Mouse (Mus musculus) v-Abl transformed pro-B cells (cell line): ENCODE measurements at regions not wholly inside any gene's neighbourhood (a gene's known extent, or its start where the extent isn't known, plus 50 kb on each side); places are given as distances from the start of the nearest gene placed in this dataset.

Experiments used
- in situ Hi-C, 2 experiments: fragments of 400-800 bp; cut with MboI; formaldehyde crosslinking; loops; one replicate each; pipeline ENCODE4 v1.15.1; 2025; ENCODE audit not compliant: unreplicated experiment in 2 of 2

GRCm38 (mm10) chr2:115257391-115257790, 324.1 kb upstream of the BC052040 start:
- in situ Hi-C loops, result no loop called here

- in situ Hi-C loops, result no loop called here
These were observed 313.3 kb upstream of the BC052040 start for GRCm38 (mm10) chr2:115268247-115268646.

- in situ Hi-C loops, result no loop called here
These were observed 304.1 kb upstream of the BC052040 start for GRCm38 (mm10) chr2:115277421-115277820.

GRCm38 (mm10) chr2:115293020-115293419, 288.5 kb upstream of the BC052040 start:
- in situ Hi-C loops, result no loop called here

- in situ Hi-C loops, result no loop called here
These were observed 284.1 kb upstream of the BC052040 start for GRCm38 (mm10) chr2:115297463-115297862.

GRCm38 (mm10) chr2:115307248-115307647, 274.3 kb upstream of the BC052040 start:
- in situ Hi-C loops, result no loop called here

- in situ Hi-C loops, result no loop called here
These were observed 271.5 kb upstream of the BC052040 start for GRCm38 (mm10) chr2:115309856-115310631.

- in situ Hi-C loops, result no loop called here
These were observed 263.0 kb upstream of the BC052040 start for GRCm38 (mm10) chr2:115318551-115318950.

GRCm38 (mm10) chr2:115322582-115322981, 258.9 kb upstream of the BC052040 start:
- in situ Hi-C loops, result no loop called here

- in situ Hi-C loops, result no loop called here
These were observed 255.0 kb upstream of the BC052040 start for GRCm38 (mm10) chr2:115326526-115326925.

- in situ Hi-C loops, result no loop called here
These were observed 243.3 kb upstream of the BC052040 start for GRCm38 (mm10) chr2:115338178-115338577.

- in situ Hi-C loops, result no loop called here
These were observed 242.5 kb upstream of the BC052040 start for GRCm38 (mm10) chr2:115339034-115339433.

GRCm38 (mm10) chr2:115342360-115342759, 239.2 kb upstream of the BC052040 start:
- in situ Hi-C loops, result no loop called here

GRCm38 (mm10) chr2:115346551-115346950, 235.0 kb upstream of the BC052040 start:
- in situ Hi-C loops, result no loop called here

GRCm38 (mm10) chr2:115348263-115348662, 233.3 kb upstream of the BC052040 start:
- in situ Hi-C loops, result no loop called here

- in situ Hi-C loops, result no loop called here
These were observed 210.4 kb upstream of the BC052040 start for GRCm38 (mm10) chr2:115371072-115371471.

GRCm38 (mm10) chr2:115375336-115375735, 206.2 kb upstream of the BC052040 start:
- in situ Hi-C loops, result no loop called here

GRCm38 (mm10) chr2:115384414-115385180, 196.9 kb upstream of the BC052040 start:
- in situ Hi-C loops, result no loop called here

GRCm38 (mm10) chr2:115385207-115386168, 196.0 kb upstream of the BC052040 start:
- in situ Hi-C loops, result no loop called here

GRCm38 (mm10) chr2:115391575-115391974, 189.9 kb upstream of the BC052040 start:
- in situ Hi-C loops, result no loop called here
